Mouse (Mus musculus) liver, embryonic 16.5 days (tissue): ENCODE data around the gene Mia2. TPM values are rescaled to one million over a fixed set of nuclear protein-coding genes. Genes with fewer than 3 reads are reported as not detected.
"Not testable (repeated sequence)": the region's sequence is repeated elsewhere in the genome, so short reads cannot be mapped to it uniquely, and the experiment has no call there.

Experiments
- ATAC-seq: fragments of 200-750 bp; cut with Nextera tagmentation; 2 replicates; pipeline ENCODE4 v1.8.0; 2017; ENCODE audit warnings: low read depth, mild to moderate bottlenecking, moderate number of reproducible peaks, moderate library complexity
- H3K27ac ChIP-seq: fragments of 300-500 bp; sonication (generic); 2 replicates; pipeline ENCODE4 v1.5.1; 2014; ENCODE audit warnings: mild to moderate bottlenecking, low read length
- H3K27me3 ChIP-seq: fragments of 300-500 bp; sonication (generic); 2 replicates; pipeline ENCODE4 v1.6.1; 2014; ENCODE audit warnings: low read depth, low read length, mixed read lengths; ENCODE audit not compliant: control insufficient read depth, insufficient read depth
- H3K36me3 ChIP-seq: fragments of 300-500 bp; sonication (generic); 2 replicates; pipeline ENCODE4 v1.6.1; 2014; ENCODE audit warnings: mild to moderate bottlenecking; ENCODE audit not compliant: control insufficient read depth, insufficient read depth
- H3K4me1 ChIP-seq: fragments of 300-500 bp; sonication (generic); 2 replicates; pipeline ENCODE4 v1.6.1; 2014; ENCODE audit warnings: low read depth, low read length, mixed read lengths; ENCODE audit not compliant: control insufficient read depth
- H3K4me2 ChIP-seq: fragments of 300-500 bp; sonication (generic); 2 replicates; pipeline ENCODE4 v1.6.1; 2014; ENCODE audit warnings: low read depth, low read length, mixed read lengths
- H3K4me3 ChIP-seq: fragments of 300-500 bp; sonication (generic); 2 replicates; pipeline ENCODE4 v1.5.1; 2014; ENCODE audit warnings: low read depth, mild to moderate bottlenecking, low read length
- H3K9ac ChIP-seq: fragments of 300-500 bp; sonication (generic); 2 replicates; pipeline ENCODE4 v1.6.1; 2014; ENCODE audit warnings: low read depth, low read length
- H3K9me3 ChIP-seq: fragments of 300-500 bp; sonication (generic); replicated peaks from 2 replicates; pipeline ENCODE4 v1.6.1; 2016; ENCODE audit warnings: low read length; ENCODE audit not compliant: control insufficient read depth
- WGBS: fragments of 180-500 bp; shearing (Covaris S2); extraction: QIAGEN DNeasy Blood & Tissue Kit; methylation state at CpG from one replicate; pipeline ENCODE4 v1.1.7; 2014; ENCODE audit not compliant: insufficient replicate concordance; 5-methylcytosine and 5-hydroxymethylcytosine counted together
- microRNA-seq: library from miRNA; unstranded; fragments of <30 nt; microRNA quantifications from one replicate; pipeline ENCODE4, GENCODE M21; 2016
- polyA plus RNA-seq: library from polyadenylated mRNA; unstranded; fragments of >200 nt; fragmentation: Nextera tagmentation; extraction: Ambion mirVana; gene quantifications from 2 replicates; pipeline ENCODE4 v1.2.1, GENCODE M21; 2015

The Mia2 gene
- polyA plus RNA-seq, 1 experiment from 2014 or later, result 56.2 TPM

GRCm38 (mm10) chr12:59217331-59217730 is 121.7 kb downstream of the Mia2 start:
- Histone ChIP-seq H3K36me3 (no peaks in the 10 kb centered on the region), H3K4me1 (peaks cover 15% of the 10 kb centered on the region), H3K27ac (no peak overlapping the region), H3K4me2 (peak overlapping the region; percentile 63), H3K4me3 (peak overlapping the region; percentile 92), H3K27me3 (no peaks in the 10 kb centered on the region), H3K9me3 (no peaks in the 10 kb centered on the region), H3K9ac (no peak overlapping the region)
- WGBS, result 67% methylated on average over 3 of the region's 3 CpGs
- no peak for ATAC-seq

- Histone ChIP-seq H3K9ac (peak overlapping the region; percentile 97), H3K27me3 (no peaks in the 10 kb centered on the region), H3K36me3 (no peaks in the 10 kb centered on the region), H3K4me1 (peaks cover 15% of the 10 kb centered on the region), H3K4me2 (peak overlapping the region; percentile 63), H3K9me3 (no peaks in the 10 kb centered on the region), H3K27ac (peak overlapping the region; percentile 98), H3K4me3 (peak overlapping the region; percentile 92)
- under 1% methylated on average over 69 of the region's 69 CpGs for WGBS
- peak; percentile 11 for ATAC-seq
Observed at GRCm38 (mm10) chr12:59218640-59219321, 123.2 kb downstream of the Mia2 start.

- Histone ChIP-seq H3K4me3 (peak within 1 kb of the TSS; percentile 92), H3K27ac (peak within 1 kb of the TSS; percentile 98), H3K27me3 (no peaks in the 10 kb centered on the region), H3K4me1 (peaks cover 15% of the 10 kb centered on the region), H3K9me3 (no peaks in the 10 kb centered on the region), H3K9ac (peak within 1 kb of the TSS; percentile 97), H3K36me3 (no peaks in the 10 kb centered on the region), H3K4me2 (peak within 1 kb of the TSS; percentile 77)
- under 1% methylated on average over 105 of the region's 109 CpGs for WGBS
- peak; percentile 88 for ATAC-seq
Observed at GRCm38 (mm10) chr12:59219325-59220225, 124.0 kb downstream of the Mia2 start, which contains the start of gene Fbxo33. TSS of gene Fbxo33 (minus strand) at chr12:59219725.

DNA sequence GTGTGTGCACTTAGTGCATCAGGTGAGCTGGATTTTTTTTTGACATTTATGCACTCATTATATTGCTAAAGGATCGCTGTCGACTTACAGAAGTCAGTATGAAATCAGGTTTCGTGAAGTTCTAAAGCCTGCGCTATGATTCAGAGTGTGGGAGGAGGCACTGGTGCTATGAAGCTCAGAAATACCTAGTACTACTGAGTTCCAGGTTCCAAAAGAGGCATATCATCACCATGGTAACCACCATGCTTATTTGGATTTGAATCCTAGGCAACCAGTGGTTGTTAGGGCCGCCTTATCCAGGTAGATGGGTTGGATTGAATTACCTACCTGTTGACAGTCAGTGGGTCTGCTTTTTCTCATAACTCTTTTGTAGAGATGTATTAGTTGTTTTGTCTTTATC is 132.8 kb downstream of the Mia2 start:
- no peak overlapping the region for H3K27ac ChIP-seq
- H3K36me3 ChIP-seq, result no peaks in the 10 kb centered on the region
- H3K4me2 ChIP-seq, result no peak overlapping the region
- no peaks in the 10 kb centered on the region for H3K9me3 ChIP-seq
- ATAC-seq, result no peak
- no peaks in the 10 kb centered on the region for H3K27me3 ChIP-seq
- 77% methylated on average over 5 of the region's 5 CpGs for whole genome bisulfite sequencing
- H3K4me3 ChIP-seq, result no peak overlapping the region
- H3K4me1 ChIP-seq, result no peaks in the 10 kb centered on the region
- no peak overlapping the region for H3K9ac ChIP-seq

DNA sequence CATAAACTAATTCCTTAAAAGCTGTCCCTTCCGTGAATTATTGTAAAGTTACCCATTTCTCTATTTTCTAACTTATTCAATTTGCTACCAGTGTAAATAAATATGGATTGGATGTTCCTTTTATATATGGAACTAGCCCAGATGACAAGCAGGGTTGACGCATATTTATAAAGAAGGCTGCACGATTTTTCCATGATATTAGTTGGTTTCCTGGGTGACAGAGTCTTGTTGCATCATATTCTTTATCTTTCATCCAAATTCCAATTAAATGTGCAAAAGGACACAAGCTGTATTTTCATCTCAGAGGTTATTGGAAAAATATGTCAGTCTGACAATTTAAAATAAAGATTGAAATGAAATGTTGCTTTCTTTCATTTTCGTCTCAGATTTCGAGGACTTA is 142.8 kb downstream of the Mia2 start:
- 66% methylated on average over 5 of the region's 5 CpGs for WGBS
- no peaks in the 10 kb centered on the region for H3K9me3 ChIP-seq
- H3K4me1 ChIP-seq, result no peaks in the 10 kb centered on the region
- no peak for ATAC-seq
- H3K9ac ChIP-seq, result no peak overlapping the region
- H3K27ac ChIP-seq, result no peak overlapping the region
- no peaks in the 10 kb centered on the region for H3K36me3 ChIP-seq
- no peaks in the 10 kb centered on the region for H3K27me3 ChIP-seq
- no peak overlapping the region for H3K4me3 ChIP-seq
- no peak overlapping the region for H3K4me2 ChIP-seq

- H3K4me1 ChIP-seq, ATAC-seq, H3K27ac ChIP-seq, H3K36me3 ChIP-seq, H3K27me3 ChIP-seq, H3K9ac ChIP-seq, H3K9me3 ChIP-seq, H3K4me3 ChIP-seq, H3K4me2 ChIP-seq: not testable (repeated sequence)
- 53% methylated on average over 8 of the region's 8 CpGs for WGBS
Observed at GRCm38 (mm10) chr12:59241031-59241430, 145.4 kb downstream of the Mia2 start.

Small RNA genes lying within 50 kb of the gene (microRNA-seq; reads per million reads assigned to microRNA genes)
- gene Gm27284, result not detected

Other genes with a start within 250 kb of the Mia2 start
- gene Sec23a, start 83.8 kb upstream of the Mia2 start, polyA plus RNA-seq, result 28.6 and 29.5 TPM in 2 replicates
- 15.7 and 18.9 TPM in 2 replicates for gene Gemin2, start 82.4 kb upstream of the Mia2 start, polyA plus RNA-seq
- gene Trappc6b, start 34.3 kb upstream of the Mia2 start, polyA plus RNA-seq, result 45.9 and 51.2 TPM in 2 replicates
- 25.1 and 32.1 TPM in 2 replicates for gene Pnn, start 28.9 kb upstream of the Mia2 start, polyA plus RNA-seq
- gene Fbxo33, start 123.9 kb downstream of the Mia2 start, polyA plus RNA-seq, result 2.8 and 3.2 TPM in 2 replicates